Mouse (Mus musculus) thymus, adult 2 months (tissue): ENCODE results near the gene Zcchc13. TPM values are rescaled to one million over a fixed set of nuclear protein-coding genes. Genes with fewer than 3 reads are reported as not detected.
"Not testable (repeated sequence)": the region's sequence is repeated elsewhere in the genome, so short reads cannot be mapped to it uniquely, and the experiment has no call there.

Experiments
- DNase-seq: peaks from one replicate; pipeline ENCODE4 v3.0.0; 2021
- H3K27ac ChIP-seq: fragments of 200-500 bp; 2 replicates; pipeline ENCODE4 v1.5.1; 2012; ENCODE audit warnings: low read length, control low read depth; ENCODE audit not compliant: control insufficient read depth, insufficient read depth
- H3K27me3 ChIP-seq: fragments of 200-500 bp; 2 replicates; pipeline ENCODE4 v1.6.1; 2012; ENCODE audit warnings: mild to moderate bottlenecking, low read length, moderate library complexity, mixed read lengths; ENCODE audit not compliant: control insufficient read depth, insufficient read depth
- H3K36me3 ChIP-seq: fragments of 200-500 bp; 2 replicates; pipeline ENCODE4 v1.6.1; 2012; ENCODE audit warnings: mild to moderate bottlenecking, low read length, moderate library complexity; ENCODE audit not compliant: control insufficient read depth, insufficient read depth
- H3K4me1 ChIP-seq: fragments of 200-500 bp; replicated peaks from 2 replicates; pipeline ENCODE4 v1.6.1; 2012; ENCODE audit warnings: low read length; ENCODE audit not compliant: control insufficient read depth, insufficient read depth
- H3K4me3 ChIP-seq: fragments of 200-500 bp; 2 replicates; pipeline ENCODE4 v1.5.1; 2012; ENCODE audit warnings: mild to moderate bottlenecking, low read length, control low read depth, moderate library complexity; ENCODE audit not compliant: control insufficient read depth, insufficient read depth
- CTCF ChIP-seq: fragments of 200-500 bp; IDR thresholded peaks from 2 replicates; pipeline ENCODE4 v1.5.1; 2012; ENCODE audit warnings: mild to moderate bottlenecking, control low read depth, low read length, moderate library complexity, borderline replicate concordance; ENCODE audit not compliant: control insufficient read depth, poor library complexity, insufficient read depth; ENCODE audit errors: extremely low read depth
- POLR2A ChIP-seq: fragments of 200-500 bp; IDR thresholded peaks from 2 replicates; pipeline ENCODE4 v1.6.1; 2012; ENCODE audit warnings: mild to moderate bottlenecking, low read length, control low read depth, moderate library complexity; ENCODE audit not compliant: control insufficient read depth, poor library complexity, insufficient read depth; ENCODE audit errors: extremely low read depth
- WGBS: fragments of 180-500 bp; shearing (Covaris S2); methylation state at CpG from one replicate; pipeline ENCODE4 v1.1.7; 2018; 5-methylcytosine and 5-hydroxymethylcytosine counted together
- polyA plus RNA-seq: library from polyadenylated mRNA; depleted of rRNA; stranded (reverse); fragments of >200 nt; gene quantifications from 2 replicates; pipeline ENCODE4 v1.2.3, GENCODE M21; 2012

The Zcchc13 gene
- polyA plus RNA-seq, 1 experiment, result 0.12 TPM

- no peaks in the 10 kb centered on the region for H3K4me1 ChIP-seq
- H3K27ac ChIP-seq, result no peak overlapping the region
- H3K27me3 ChIP-seq, result no peaks in the 10 kb centered on the region
- H3K36me3 ChIP-seq, result no peaks in the 10 kb centered on the region
- H3K4me3 ChIP-seq, result no peak overlapping the region
- no peak for DNase-seq
- no peak for TF ChIP-seq CTCF
- TF ChIP-seq POLR2A, result no peak
Observed at GRCm38 (mm10) chrX:103633895-103634294, 3.5 kb downstream of the Zcchc13 start.

GRCm38 (mm10) chrX:103636021-103636420, 5.6 kb downstream of the Zcchc13 start:
- TF ChIP-seq CTCF (no peak), POLR2A (no peak)
- no peak overlapping the region for H3K4me3 ChIP-seq
- H3K27ac ChIP-seq, result no peak overlapping the region
- no peaks in the 10 kb centered on the region for H3K36me3 ChIP-seq
- no peaks in the 10 kb centered on the region for H3K4me1 ChIP-seq
- H3K27me3 ChIP-seq, result no peaks in the 10 kb centered on the region
- no peak for DNase-seq

DNA sequence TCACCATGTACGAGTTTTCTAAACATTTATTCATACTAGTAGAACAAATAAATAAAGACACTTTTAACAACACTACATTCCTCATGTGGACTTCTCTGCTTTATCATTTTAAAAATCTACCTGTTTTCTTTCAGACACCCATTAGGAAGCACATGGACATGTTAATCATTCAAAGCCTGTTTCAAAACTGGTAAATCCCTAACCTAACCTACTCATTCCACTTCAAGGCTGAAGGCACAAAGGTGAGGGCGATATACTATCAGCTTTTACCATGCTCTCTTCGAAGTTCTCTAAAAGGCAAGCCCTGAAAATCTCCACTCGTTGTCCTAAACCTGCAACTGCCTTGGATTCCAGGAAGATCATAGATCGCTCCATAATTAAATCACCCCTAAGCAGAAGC, 8.2 kb downstream of the Zcchc13 start:
- no peak for DNase-seq
- no peaks in the 10 kb centered on the region for H3K4me1 ChIP-seq
- H3K27me3 ChIP-seq, result no peaks in the 10 kb centered on the region
- H3K27ac ChIP-seq, result no peak overlapping the region
- TF ChIP-seq POLR2A, result no peak
- TF ChIP-seq CTCF, result no peak
- WGBS, result 95% methylated on average over 5 of the region's 5 CpGs
- no peak overlapping the region for H3K4me3 ChIP-seq
- H3K36me3 ChIP-seq, result no peaks in the 10 kb centered on the region

DNA sequence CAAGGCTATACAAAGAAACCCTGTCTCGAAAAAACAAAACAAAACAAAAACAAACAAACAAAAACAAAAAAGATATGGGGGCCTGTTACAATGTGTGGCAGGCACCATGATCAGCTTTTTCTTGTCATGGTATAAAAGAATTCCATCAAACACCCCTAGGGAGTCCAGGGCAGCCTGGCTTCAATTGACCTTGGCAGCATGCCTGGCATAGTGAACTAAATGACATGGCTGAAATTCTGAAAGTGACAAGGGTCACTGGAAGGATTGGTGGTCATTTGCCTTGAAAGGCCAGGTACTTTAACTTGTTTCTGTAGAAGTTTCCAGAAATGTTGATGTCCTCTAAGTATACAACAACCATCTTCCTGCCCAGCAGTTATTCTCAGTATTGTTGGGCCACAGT, 13.9 kb downstream of the Zcchc13 start:
- no peak for TF ChIP-seq CTCF
- TF ChIP-seq POLR2A, result no peak
- no peaks in the 10 kb centered on the region for H3K36me3 ChIP-seq
- no peaks in the 10 kb centered on the region for H3K4me1 ChIP-seq
- 95% methylated on average over 1 of the region's 1 CpGs for WGBS
- H3K27ac ChIP-seq, result no peak overlapping the region
- H3K27me3 ChIP-seq, result no peaks in the 10 kb centered on the region
- DNase-seq, result no peak
- no peak overlapping the region for H3K4me3 ChIP-seq

GRCm38 (mm10) chrX:103652048-103652447, 21.7 kb downstream of the Zcchc13 start:
- H3K36me3 ChIP-seq, result no peaks in the 10 kb centered on the region
- DNase-seq, result no peak
- TF ChIP-seq POLR2A (no peak), CTCF (no peak)
- H3K27me3 ChIP-seq, result no peaks in the 10 kb centered on the region
- WGBS, result 77% methylated on average over 1 of the region's 1 CpGs
- no peak overlapping the region for H3K4me3 ChIP-seq
- H3K27ac ChIP-seq, result no peak overlapping the region
- H3K4me1 ChIP-seq, result peaks cover 4% of the 10 kb centered on the region; the same call in 1 of the 2 replicates

DNA sequence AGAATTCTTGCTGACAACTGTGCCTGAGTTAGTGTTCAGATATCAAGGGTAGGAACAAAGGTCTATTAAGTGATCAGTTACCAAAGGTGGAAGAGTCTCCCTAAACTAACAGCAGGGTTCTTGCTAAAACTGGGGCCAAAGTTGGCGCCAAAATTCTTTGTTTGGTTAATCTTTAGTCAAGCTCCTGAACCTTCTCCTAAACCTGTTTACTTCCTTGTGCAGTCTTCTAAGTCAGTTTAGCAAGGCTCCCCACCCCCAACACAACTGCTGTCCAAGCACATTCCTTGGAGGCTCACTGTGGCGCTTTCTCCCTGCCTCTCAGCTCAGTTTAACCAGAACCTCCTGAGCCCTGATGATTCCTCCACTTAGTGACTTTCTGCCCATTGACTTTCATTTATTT, 22.6 kb downstream of the Zcchc13 start:
- no peaks in the 10 kb centered on the region for H3K36me3 ChIP-seq
- H3K27ac ChIP-seq, result no peak overlapping the region
- no peaks in the 10 kb centered on the region for H3K27me3 ChIP-seq
- H3K4me1 ChIP-seq, result peaks cover 4% of the 10 kb centered on the region; the same call in 1 of the 2 replicates
- 87% methylated on average over 2 of the region's 2 CpGs for WGBS
- H3K4me3 ChIP-seq, result no peak overlapping the region
- DNase-seq, result no peak
- TF ChIP-seq CTCF (no peak), POLR2A (no peak)

DNA sequence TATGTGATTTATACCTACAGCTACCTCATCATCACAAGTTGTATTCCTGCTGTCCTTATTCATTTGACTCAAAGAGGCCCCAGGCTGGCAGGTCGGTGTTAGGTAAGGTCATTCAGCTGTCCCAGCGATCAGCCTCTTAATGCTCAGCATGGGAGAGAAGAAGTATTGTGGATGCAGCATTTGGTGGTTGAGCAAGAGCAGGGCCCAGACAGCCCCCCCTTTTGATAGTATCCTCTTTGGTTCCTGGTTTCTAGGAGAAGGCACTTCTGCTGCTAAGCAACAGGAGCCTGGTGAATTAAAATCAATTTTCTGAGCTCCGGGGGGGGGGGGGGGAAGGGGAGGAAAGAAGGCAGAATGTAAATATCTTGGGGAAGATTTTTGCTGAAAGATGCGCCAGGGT, 28.6 kb downstream of the Zcchc13 start:
- WGBS, result 82% methylated on average over 4 of the region's 4 CpGs
- H3K4me3 ChIP-seq, result no peak overlapping the region
- no peaks in the 10 kb centered on the region for H3K36me3 ChIP-seq
- H3K27me3 ChIP-seq, result no peaks in the 10 kb centered on the region
- TF ChIP-seq POLR2A, result no peak
- TF ChIP-seq CTCF, result no peak
- H3K27ac ChIP-seq, result no peak overlapping the region
- DNase-seq, result no peak
- H3K4me1 ChIP-seq, result no peaks in the 10 kb centered on the region

DNA sequence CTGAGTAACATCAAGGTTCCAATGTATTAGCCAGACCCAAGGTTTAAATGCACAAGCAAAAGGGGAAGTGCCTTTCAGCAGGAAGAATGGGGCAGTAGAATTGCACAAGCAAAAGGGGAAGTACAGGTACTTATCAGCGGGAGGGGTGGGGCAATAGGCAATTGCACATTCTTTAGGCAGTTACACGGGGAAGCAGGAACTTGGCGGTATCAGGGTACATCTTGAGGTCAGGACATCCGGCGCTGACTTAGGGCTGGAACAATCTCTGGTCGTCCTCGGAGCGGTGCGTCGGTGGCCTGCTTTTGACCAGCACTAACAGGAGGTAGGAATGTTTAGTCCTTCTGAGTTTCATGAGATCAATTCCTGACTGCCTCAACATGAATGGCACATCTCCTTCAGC, 34.1 kb downstream of the Zcchc13 start:
- not testable (repeated sequence) for H3K4me3 ChIP-seq, DNase-seq, H3K27me3 ChIP-seq, H3K27ac ChIP-seq, H3K4me1 ChIP-seq, H3K36me3 ChIP-seq
- WGBS, result 60% methylated on average over 10 of the region's 10 CpGs
